Mouse (Mus musculus) embryonic facial prominence, embryonic 11.5 days (tissue): Measurements from ENCODE around the gene Gal3st4. TPM values are rescaled to one million over a fixed set of nuclear protein-coding genes. Genes with fewer than 3 reads are reported as not detected.

ENCODE experiments used
- ATAC-seq: fragments of 200-750 bp; cut with Nextera tagmentation; replicated peaks from 2 replicates; pipeline ENCODE4 v1.8.0; 2017; ENCODE audit warnings: low read depth; ENCODE audit not compliant: insufficient number of reproducible peaks, low FRiP score, low TSS enrichment
- DNase-seq: peaks from one replicate; pipeline ENCODE4 v3.0.0-alpha.2; 2015; ENCODE audit warnings: low spot score
- H3K27ac ChIP-seq: fragments of 300-500 bp; sonication (generic); replicated peaks from 2 replicates; pipeline ENCODE4 v1.5.1; 2014; ENCODE audit warnings: mild to moderate bottlenecking, low read depth, low read length, control low read depth
- H3K27me3 ChIP-seq: fragments of 300-500 bp; sonication (generic); 2 replicates; pipeline ENCODE4 v1.6.1; 2014; ENCODE audit warnings: mild to moderate bottlenecking, low read length, moderate library complexity, mixed read lengths; ENCODE audit not compliant: control insufficient read depth, insufficient read depth
- H3K36me3 ChIP-seq: fragments of 300-500 bp; sonication (generic); replicated peaks from 2 replicates; pipeline ENCODE4 v1.6.1; 2014; ENCODE audit warnings: low read depth, mild to moderate bottlenecking, low read length, moderate library complexity, mixed read lengths; ENCODE audit not compliant: control insufficient read depth, insufficient read depth
- H3K4me1 ChIP-seq: fragments of 300-500 bp; sonication (generic); 2 replicates; pipeline ENCODE4 v1.6.1; 2014; ENCODE audit warnings: low read length, mixed read lengths; ENCODE audit not compliant: control insufficient read depth, insufficient read depth
- H3K4me2 ChIP-seq: fragments of 300-500 bp; sonication (generic); 2 replicates; pipeline ENCODE4 v1.6.1; 2014; ENCODE audit warnings: low read depth, mild to moderate bottlenecking, control low read depth, low read length, moderate library complexity
- H3K4me3 ChIP-seq: fragments of 300-500 bp; sonication (generic); 2 replicates; pipeline ENCODE4 v1.5.1; 2014; ENCODE audit warnings: low read depth, low read length, control low read depth
- H3K9ac ChIP-seq: fragments of 300-500 bp; sonication (generic); replicated peaks from 2 replicates; pipeline ENCODE4 v1.6.1; 2014; ENCODE audit warnings: mild to moderate bottlenecking, control low read depth, low read length
- H3K9me3 ChIP-seq: fragments of 300-500 bp; sonication (generic); replicated peaks from 2 replicates; pipeline ENCODE4 v1.6.1; 2016; ENCODE audit warnings: mild to moderate bottlenecking, low read length, inconsistent platforms, mixed read lengths; ENCODE audit not compliant: control insufficient read depth
- WGBS: fragments of 180-500 bp; shearing (Covaris S2); extraction: QIAGEN DNeasy Blood & Tissue Kit; methylation state at CpG from one replicate; pipeline ENCODE4 v1.1.7; 2014; 5-methylcytosine and 5-hydroxymethylcytosine counted together
- polyA plus RNA-seq: library from polyadenylated mRNA; unstranded; fragments of >200 nt; fragmentation: Nextera tagmentation; extraction: Ambion mirVana; gene quantifications from 2 replicates; pipeline ENCODE4 v1.2.1, GENCODE M21; 2014

The Gal3st4 gene
- polyA plus RNA-seq, 1 experiment from 2014 or later: 5.4 TPM

DNA sequence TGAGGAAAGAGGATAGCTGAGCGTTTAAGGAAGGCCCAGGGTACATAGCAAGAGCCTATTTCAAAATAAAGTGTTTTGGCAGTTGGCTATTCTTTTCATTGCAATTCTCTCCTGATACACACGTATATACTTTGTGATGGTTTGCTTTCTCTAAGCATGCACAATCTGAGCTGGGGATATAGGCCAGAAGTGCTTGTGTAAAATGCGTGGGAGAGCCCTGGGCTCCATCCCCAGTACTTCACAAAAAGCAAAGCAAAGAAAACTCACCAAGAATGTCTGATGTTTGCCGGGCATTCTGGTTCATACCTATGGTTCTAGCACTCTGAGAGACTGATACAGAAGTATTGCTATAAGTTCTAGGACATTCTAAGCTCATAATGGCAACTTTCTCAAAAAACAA, 3.7 kb downstream of the Gal3st4 start:
- Histone ChIP-seq H3K9me3 (no peaks in the 10 kb centered on the region), H3K4me3 (no peak overlapping the region), H3K36me3 (no peaks in the 10 kb centered on the region), H3K27ac (no peak overlapping the region), H3K4me1 (peaks cover 2% of the 10 kb centered on the region; the same call in 1 of the 2 replicates), H3K4me2 (no peak overlapping the region), H3K9ac (no peak overlapping the region), H3K27me3 (no peaks in the 10 kb centered on the region)
- 80% methylated on average over 4 of the region's 4 CpGs for WGBS
- ATAC-seq: no peak
- no peak for DNase-seq

DNA sequence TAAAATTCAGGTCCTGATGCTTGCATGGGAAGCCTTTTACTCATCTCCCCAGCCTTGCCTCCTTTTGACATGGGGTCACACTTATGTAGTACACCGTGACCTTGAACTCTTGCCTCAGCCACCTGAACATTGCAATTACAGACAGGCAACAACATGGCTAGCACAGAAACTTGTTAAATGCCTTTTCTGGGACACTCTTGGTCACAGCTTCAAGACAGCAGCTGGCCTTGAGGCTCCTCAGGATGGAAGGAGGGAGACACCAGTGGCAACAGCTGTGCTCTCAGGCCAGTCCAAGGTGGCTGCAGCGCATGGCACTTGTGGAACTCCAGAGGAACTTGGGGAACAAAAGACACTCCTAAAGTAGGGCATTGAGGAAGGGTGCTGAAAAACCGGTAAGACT, 5.5 kb downstream of the Gal3st4 start:
- Histone ChIP-seq H3K9ac (no peak overlapping the region), H3K9me3 (no peaks in the 10 kb centered on the region), H3K27me3 (no peaks in the 10 kb centered on the region), H3K4me2 (no peak overlapping the region), H3K36me3 (no peaks in the 10 kb centered on the region; the same call in 1 of the 2 replicates), H3K4me3 (no peak overlapping the region), H3K27ac (no peak overlapping the region), H3K4me1 (peaks cover 2% of the 10 kb centered on the region; the same call in 1 of the 2 replicates)
- no peak for ATAC-seq
- 91% methylated on average over 3 of the region's 3 CpGs for WGBS
- DNase-seq: no peak

DNA sequence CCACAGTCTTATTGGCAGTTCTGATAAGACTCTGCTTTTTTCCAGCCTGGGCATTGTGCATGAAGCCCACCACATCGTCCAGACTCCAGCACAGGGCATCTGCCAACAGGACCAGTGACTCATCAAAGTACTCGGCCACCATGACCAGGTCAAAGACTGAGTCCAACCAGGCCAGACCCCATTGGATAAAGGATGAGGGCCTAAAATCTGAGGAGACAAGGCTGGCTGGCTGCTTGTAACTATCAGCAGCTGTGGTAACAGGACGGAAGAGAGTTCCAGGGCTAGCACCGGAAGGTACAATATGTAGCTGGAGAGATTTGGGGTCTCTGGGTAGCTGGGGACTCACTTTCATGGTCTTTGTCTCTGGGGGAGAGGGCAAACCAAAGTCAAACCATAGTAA, 6.9 kb downstream of the Gal3st4 start:
- peaks cover 2% of the 10 kb centered on the region for H3K36me3 ChIP-seq
- H3K9ac ChIP-seq: no peak overlapping the region
- DNase-seq (no peak), ATAC-seq (no peak)
- H3K4me3 ChIP-seq: no peak overlapping the region
- no peak overlapping the region for H3K4me2 ChIP-seq
- 97% methylated on average over 4 of the region's 4 CpGs for WGBS
- no peaks in the 10 kb centered on the region for H3K27me3 ChIP-seq
- no peak overlapping the region for H3K27ac ChIP-seq
- no peaks in the 10 kb centered on the region for H3K4me1 ChIP-seq
- no peaks in the 10 kb centered on the region for H3K9me3 ChIP-seq

DNA sequence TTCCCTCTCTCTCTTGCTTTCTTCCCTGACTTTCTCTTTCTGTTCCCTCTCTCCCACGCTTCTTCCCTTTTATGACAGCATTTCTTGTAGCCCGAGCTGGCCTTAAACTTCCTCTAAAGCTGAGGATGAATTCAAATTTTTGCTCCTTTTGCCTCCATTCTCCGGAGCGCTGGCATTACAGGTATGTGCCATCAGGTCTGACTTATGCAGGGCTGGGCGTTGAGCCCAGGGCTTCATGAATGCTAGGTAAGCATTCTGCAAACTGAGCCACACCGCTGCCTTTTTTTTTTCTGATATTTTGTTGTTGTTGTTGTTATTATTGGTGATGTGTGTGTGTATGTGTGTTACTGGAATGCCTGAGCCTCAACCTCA, 8.4 kb downstream of the Gal3st4 start:
- WGBS: 14% methylated on average over 6 of the region's 6 CpGs
- Histone ChIP-seq H3K9me3 (no peaks in the 10 kb centered on the region), H3K36me3 (peaks cover 7% of the 10 kb centered on the region), H3K9ac (peak overlapping the region; percentile 88), H3K27ac (no peak overlapping the region), H3K4me2 (peak overlapping the region; percentile 73), H3K4me1 (no peaks in the 10 kb centered on the region), H3K27me3 (no peaks in the 10 kb centered on the region), H3K4me3 (peak overlapping the region; percentile 83)
- DNase-seq (no peak), ATAC-seq (no peak)

GRCm38 (mm10) chr5:138263260-138264206, 9.1 kb downstream of the Gal3st4 start, which contains the start of gene BC037034:
Gene BC037034 (minus strand): TSS chr5:138264033.
- no peaks in the 10 kb centered on the region for H3K27me3 ChIP-seq
- ATAC-seq: peak; percentile 77
- H3K4me2 ChIP-seq: peak within 1 kb of the TSS; percentile 73
- H3K4me1 ChIP-seq: no peaks in the 10 kb centered on the region
- peak within 1 kb of the TSS; percentile 83 for H3K4me3 ChIP-seq
- peak within 1 kb of the TSS; percentile 10; the same call in 1 of the 2 replicates for H3K27ac ChIP-seq
- WGBS: under 1% methylated on average over 66 of the region's 71 CpGs
- peak; percentile 96 for DNase-seq
- peaks cover 7% of the 10 kb centered on the region for H3K36me3 ChIP-seq
- no peaks in the 10 kb centered on the region for H3K9me3 ChIP-seq
- H3K9ac ChIP-seq: peak within 1 kb of the TSS; percentile 88

GRCm38 (mm10) chr5:138262582-138263240, 9.9 kb downstream of the Gal3st4 start:
- Histone ChIP-seq H3K36me3 (peaks cover 7% of the 10 kb centered on the region), H3K4me1 (no peaks in the 10 kb centered on the region), H3K27me3 (no peaks in the 10 kb centered on the region), H3K9ac (peak overlapping the region; percentile 88), H3K4me2 (peak overlapping the region; percentile 73), H3K4me3 (peak overlapping the region; percentile 83), H3K9me3 (no peaks in the 10 kb centered on the region), H3K27ac (no peak overlapping the region)
- no peak for ATAC-seq
- no peak for DNase-seq
- 64% methylated on average over 18 of the region's 18 CpGs for WGBS

DNA sequence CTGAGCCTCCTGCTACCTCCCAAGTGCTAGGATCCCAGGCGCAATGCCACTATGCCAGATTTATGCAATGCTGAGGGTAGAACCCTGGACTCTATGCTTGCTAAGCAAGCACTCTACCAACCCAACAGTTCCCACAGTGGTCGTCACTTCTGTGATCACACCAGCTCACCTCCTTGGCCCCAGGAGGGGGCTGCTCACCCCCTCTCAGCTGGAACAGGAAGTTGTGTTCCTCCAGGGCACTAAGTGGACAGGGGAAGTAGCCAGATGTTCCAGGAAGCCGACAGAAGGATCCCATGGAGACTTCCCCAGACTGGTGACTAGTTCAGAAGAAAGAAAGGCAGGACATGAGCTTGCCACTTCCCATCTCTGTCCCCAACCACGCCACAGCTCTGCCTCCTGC, 10.6 kb downstream of the Gal3st4 start:
- H3K9ac ChIP-seq: no peak overlapping the region
- H3K27ac ChIP-seq: no peak overlapping the region
- H3K4me2 ChIP-seq: no peak overlapping the region
- no peak overlapping the region for H3K4me3 ChIP-seq
- no peaks in the 10 kb centered on the region for H3K27me3 ChIP-seq
- no peaks in the 10 kb centered on the region for H3K4me1 ChIP-seq
- DNase-seq (no peak), ATAC-seq (no peak)
- H3K9me3 ChIP-seq: no peaks in the 10 kb centered on the region
- peaks cover 7% of the 10 kb centered on the region for H3K36me3 ChIP-seq
- WGBS: 63% methylated on average over 4 of the region's 4 CpGs

DNA sequence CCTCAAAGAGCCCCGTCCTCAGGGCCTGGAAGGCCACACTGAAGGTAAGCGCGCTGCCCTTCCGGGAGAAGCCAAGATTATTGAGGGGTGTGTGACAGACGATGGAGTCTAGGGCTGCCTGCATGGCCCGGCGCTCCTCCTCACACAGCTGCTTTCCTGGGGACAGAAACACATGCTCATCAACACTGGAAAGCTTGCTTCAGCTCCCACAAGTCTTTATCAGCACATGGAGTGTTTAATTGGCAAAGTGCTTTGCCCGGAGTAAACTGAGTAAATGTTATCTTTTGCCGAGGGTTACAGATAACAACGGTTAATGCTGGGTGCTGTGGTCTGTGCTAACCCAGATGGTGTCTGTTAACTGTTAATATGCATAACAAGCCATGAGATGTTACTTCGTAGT, 11.8 kb downstream of the Gal3st4 start:
- Histone ChIP-seq H3K27me3 (no peaks in the 10 kb centered on the region), H3K4me3 (no peak overlapping the region), H3K4me1 (no peaks in the 10 kb centered on the region), H3K9ac (no peak overlapping the region), H3K27ac (no peak overlapping the region), H3K9me3 (no peaks in the 10 kb centered on the region), H3K4me2 (no peak overlapping the region), H3K36me3 (peaks cover 7% of the 10 kb centered on the region)
- ATAC-seq (no peak), DNase-seq (no peak)
- 90% methylated on average over 11 of the region's 11 CpGs for WGBS
